Mouse (Mus musculus) kidney, postnatal 10 days (tissue): Measurements from ENCODE around the gene Pla2g4d.

Source experiments
- DNase-seq: peaks from one replicate; pipeline ENCODE4 v3.0.0; 2021; ENCODE audit warnings: mixed read lengths

The Pla2g4d gene

DNA sequence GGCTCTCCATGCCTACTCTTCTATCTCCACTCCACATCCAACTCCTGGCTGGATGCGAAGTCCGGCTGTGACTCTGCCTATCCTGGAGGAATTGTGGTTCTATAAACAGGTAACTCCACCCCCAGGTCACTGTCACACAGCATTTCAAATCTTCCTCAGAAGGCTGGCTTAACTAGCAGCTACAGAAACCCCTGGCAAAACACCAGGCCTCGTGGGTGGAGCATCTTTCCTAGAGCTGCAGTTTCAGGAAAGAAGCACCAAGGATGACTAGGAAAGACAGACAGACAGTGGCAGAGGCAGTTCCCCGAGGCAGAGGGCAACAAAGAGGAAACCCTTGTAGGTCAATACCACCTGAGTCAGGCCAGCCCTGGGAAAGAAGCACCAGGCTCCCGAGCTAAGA, at the start of gene Pla2g4d:
Pla2g4d (minus strand) TSS at position 203 of the 400 bp plus-strand sequence.
- DNase-seq = no peak

DNA sequence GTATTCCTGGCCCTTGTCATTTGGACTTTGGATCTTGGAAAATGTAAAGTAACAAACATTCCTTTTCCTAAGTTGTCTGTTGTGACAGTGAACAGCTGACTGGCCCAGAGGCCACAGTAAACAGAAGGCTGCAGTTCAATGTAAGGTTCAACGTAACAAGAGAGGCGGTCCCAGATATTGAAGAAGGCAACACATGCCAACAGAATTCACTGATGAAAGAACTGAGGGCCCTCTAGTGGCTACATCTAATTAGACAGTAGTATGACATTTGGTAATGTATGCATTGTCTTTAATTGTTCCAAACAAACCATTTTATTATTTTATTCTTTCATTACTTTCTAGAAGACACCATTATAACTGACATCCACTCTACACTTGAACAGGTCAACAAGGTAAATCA, 48.9 kb upstream of the Pla2g4d start:
- no peak for DNase-seq

DNA sequence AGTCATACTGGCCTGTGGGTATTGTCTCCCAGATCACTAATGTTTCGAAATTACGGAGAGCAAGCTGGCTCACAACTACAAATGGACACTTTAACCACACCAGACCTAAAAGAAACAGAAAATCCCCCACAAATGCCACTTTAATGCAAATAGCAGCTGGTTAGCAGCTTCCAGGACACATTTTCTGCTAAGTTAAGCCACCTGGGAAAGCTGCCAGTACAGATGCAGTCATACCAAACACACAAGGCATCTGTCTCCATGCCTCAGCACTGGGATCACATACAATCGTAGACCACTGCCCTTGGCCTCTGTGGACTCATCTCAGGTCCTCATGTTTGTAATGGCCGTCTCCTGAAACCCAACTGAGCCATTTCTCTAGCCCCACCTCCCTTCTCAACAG, 42.6 kb upstream of the Pla2g4d start:
- DNase-seq = no peak

DNA sequence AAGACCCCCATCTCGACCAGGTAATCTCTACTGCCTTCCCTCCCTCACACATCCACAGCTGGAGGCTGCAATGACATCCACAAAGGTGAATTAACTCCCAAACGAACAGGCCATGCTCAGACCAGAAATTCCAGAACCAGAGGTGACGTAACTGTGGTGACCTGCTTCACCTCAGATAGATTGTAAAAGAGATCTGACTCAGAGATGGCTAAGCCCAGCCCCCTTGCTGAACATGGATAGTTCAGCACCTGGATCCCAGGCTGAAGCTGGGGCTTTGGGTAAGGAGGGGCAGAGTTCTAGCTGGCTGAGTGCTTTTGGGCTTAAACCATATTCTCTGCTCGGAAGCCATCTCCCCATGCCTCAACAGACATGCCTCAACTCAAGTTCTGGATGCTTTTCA, 26.1 kb upstream of the Pla2g4d start:
- DNase-seq = no peak

DNA sequence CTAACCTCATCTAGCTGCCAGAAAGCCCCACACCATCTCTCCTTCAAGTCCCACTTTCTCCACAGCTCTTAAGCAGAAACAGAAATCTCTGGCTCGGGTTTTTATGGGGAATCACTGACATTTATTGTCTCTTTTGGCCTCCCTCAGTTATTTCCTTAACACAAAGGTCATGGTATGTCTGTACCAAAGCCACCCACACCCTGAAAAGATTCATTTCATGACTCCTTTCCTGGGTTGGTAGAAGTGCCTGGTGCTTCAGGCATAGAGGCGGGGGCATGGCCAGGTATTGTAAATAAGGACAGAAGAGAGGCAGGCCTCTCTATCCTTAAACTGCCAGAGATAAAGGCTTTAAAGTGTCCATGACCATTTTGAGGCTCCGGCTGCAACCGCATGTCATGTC, 25.5 kb upstream of the Pla2g4d start:
- no peak for DNase-seq

DNA sequence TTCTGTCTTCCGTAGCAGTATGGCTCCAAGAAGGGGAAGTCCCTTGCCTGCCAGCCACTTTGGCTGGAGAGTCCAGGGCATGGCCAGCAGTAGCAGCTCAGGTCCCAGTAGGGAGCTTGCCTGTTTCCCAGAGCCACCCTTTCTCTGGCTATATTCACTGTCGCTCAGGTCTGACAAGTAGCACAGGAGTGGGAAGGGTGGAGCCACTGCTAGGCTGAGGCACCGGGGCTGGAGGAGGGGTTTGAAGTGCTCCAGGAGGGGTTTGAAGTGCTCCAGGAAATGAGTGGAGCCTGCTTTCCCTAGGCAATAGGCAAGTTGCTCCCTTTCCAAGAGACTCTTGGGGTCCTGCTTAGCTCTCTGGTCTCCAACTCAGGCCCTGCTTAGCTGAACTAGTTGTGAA, 25.0 kb upstream of the Pla2g4d start, which contains the start of gene Pla2g4f:
Pla2g4f (minus strand) TSS at position 190 of the 400 bp plus-strand sequence.
- DNase-seq = no peak

DNA sequence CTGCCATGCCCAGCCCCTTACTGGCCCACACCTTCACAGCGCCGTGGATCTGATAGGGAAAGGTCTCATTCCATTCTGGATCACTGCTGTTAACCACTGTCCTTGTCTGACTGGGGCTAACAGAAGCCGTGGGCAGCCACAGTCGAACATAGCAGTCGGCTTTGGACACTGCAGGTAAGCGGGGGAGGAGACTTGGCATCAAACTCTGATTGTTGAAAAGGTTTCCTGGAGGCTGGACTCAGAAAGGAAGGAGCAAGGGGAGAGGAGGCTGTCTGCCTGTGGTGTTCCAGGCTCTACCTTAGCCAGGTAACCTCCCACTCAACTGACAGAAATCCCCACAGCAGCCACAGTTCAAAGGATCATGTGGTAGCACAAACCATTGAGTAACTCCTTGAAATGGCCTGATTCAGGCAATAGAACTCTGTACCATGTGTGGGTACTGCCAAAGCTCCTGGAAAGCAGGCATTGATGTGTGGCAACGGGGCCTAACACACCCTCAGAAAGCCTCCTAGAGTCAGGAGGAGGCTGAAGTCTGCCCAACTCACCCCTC, 23.4 kb upstream of the Pla2g4d start:
- no peak for DNase-seq

DNA sequence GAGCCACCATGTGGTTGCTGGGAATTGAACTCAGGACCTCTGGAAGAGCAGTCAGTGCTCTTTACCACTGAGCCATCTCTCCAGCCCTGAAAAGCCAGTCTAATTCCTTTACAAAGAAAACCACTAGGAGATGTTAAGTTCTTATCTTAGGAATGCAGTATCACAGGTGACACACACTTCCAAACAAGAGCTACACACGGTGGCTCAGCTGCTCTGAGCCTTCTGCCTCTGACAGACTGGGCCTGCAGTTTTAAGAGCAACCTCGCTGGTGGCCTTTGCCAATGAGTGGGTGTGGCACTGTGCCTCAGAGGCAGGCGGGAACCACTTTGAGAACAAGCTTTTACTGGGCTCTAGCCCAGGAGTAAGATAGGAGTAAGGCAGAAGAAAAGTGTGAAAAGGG, 15.1 kb upstream of the Pla2g4d start:
- no peak for DNase-seq

DNA sequence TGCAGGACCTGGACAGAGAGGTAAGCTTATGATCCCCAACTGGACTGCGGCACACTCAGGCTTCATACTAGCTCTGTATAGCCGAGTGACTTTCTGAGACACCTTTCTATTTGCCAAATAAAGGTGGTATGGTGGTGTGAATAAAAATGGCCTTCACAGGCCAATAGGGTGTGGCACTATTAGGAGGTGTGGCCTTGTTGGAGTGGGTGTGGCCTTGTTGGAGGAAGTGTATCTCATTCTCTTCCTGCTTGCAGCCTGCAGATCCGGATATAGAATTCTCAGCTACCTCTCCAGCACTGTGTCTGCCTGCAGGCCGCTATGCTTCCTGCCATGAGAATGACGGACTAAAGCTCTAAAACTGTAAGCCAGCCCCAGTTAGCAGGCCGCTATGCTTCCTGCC, 12.1 kb upstream of the Pla2g4d start:
- DNase-seq = no peak

DNA sequence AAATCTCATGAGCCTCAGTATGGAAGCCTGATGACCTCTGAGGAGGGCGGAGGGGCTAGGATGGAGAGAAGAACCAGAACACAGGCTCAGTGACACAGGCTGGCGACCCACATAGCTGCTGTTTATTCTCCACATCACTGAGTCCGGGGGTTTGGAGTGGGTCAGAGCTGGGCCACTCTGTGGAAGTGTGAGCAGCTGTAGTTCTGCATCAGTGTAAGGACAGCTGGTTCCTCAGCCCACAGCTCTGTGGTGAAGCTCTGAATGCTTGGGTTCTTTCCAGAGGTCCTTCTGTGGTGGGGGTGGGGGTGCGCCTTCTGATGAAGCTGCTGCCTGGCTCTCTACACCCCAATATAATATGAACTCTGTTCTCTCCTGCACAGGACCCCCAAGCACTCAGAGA, 10.9 kb upstream of the Pla2g4d start:
- DNase-seq = no peak

DNA sequence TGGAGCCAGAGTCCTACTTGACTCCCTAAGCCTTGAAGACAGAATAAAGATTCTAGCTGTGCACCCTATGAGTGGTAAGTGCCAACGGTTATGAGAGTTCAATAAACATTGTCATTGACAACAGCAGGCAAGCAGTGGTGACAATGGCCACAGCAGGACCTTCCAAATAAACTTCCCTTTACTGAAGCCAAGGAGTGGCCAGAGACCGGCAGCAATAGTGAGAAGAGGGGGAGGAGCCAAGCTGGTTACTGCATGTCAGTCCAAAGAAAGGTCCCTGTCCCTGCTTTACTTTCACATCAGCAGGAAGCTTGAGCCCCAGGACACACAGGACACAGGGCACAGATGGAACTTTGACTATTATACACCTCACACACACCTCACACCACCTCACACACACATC, 7.2 kb upstream of the Pla2g4d start:
- no peak for DNase-seq

DNA sequence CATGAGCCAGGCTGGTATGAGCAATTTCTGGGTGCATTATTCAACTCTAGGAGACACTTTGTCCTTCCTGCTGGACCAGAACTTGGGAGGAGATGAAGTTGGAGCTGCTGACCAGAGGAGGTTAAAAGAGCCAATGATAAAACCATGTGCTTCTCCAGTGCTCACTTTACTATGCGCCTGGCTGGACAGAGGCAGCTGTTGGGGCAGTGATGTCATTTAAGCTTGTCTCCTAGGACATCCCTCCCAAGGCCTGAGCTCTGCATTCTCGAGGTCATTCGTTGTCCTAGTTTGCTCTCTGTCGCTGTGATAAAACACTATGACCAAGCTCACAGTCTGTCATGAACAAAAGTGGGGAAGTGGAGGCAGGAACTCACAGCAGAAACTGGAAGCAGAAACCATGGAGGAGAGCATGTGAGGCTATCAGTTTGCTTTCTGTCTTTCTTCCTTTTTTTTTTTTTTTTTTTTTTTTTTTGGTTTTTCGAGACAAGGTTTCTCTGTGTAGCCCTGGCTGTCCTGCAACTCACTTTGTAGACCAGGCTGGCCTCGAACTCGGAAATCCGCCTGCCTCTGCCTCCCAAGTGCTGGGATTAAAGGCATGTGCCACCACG, 2.6 kb upstream of the Pla2g4d start:
- no peak for DNase-seq

DNA sequence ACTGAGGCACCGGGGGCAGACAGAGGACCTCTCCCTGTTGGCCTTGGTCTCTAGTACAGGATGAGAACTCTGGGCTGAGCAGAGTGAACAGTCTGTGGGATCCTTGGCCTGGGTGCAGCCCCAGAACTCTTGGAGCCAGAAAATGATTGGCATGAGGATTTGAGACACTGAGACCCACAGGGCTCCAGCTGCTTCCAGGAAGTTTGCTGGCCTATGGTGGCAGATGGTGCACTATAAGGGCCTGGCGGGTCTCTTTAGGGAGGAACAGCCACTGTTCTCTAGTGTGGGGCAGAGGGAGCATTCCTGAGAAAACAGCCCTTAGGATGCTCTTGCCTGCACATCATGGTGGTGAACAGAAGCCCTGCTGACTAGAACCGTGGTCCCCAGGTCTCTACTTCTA, 596 bp downstream of the Pla2g4d start:
- DNase-seq = no peak

DNA sequence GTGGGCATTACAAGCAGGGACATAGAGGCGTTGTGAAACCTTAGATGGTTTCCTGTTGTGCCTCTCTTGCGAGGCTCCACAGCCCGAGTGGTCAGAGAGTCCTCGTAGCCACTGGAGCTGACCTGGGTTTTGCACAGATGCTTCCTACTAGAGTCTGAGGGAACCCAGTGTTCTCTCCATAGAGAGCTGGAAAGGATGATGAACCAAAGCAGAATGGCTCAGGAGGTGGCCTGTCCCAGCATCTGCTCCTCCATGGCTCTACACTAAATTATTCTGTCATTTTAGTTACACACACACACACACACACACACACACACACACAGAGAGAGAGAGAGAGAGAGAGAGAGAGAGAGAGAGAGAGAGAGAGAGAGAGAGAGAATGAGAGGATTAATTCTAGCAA, 3.4 kb downstream of the Pla2g4d start:
- no peak for DNase-seq

DNA sequence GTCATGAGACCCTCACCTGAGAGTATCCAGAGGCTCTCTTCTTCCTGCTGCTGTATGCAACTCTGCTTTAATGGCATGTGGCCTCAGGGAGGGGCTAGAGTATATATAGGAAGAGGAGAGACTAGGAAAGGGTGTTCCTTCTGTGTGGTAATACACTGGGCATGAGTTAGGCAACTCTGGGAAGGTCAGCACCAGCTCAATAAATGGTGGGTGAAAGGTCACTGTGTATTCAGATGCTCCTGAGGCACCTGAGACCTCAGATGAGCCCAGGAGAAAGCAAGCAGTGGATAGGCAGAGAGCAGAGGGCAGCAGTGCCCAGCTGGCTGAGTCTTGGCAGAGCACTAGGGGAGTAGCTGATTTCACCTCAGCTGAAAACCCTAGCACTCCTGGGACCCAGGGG, 4.3 kb downstream of the Pla2g4d start:
- DNase-seq = no peak

DNA sequence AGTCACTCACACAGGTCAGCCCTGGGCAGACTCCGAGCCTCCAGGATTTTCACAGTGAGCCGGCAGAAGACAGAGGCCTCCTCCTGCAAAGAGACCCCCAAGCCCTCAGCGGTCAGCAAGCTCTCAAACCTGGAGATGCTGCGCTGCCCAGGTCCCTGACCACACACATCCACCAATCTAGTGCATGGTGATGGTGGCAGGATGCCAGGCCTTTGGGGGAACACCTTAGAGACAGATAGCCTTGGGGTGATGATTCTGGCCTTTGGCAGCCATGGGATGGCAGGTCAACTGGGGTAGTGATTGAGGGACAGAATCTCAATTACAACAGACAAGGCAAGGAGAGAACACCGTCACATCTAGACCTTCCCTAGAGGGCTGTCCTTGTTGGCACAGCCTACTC, 4.9 kb downstream of the Pla2g4d start:
- DNase-seq = no peak

DNA sequence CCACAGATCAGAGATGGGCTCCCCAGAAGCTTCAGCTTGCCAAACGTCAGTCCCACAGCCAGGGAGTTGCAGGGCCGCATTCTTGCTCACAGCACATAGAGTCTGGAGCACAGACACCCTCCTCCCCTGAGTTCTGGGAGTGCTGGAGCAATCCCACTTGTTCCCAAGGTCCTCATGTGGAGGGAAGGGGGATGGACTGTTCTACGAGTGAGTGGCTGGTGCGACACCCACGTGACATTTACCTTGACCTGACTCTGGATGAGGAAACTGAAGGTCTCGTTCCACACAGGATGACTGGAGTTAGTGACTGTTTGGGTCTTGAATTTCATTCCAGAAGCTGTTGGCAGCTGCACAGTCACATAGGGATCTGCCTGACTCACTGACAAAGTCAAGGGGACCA, 5.4 kb downstream of the Pla2g4d start:
- no peak for DNase-seq

DNA sequence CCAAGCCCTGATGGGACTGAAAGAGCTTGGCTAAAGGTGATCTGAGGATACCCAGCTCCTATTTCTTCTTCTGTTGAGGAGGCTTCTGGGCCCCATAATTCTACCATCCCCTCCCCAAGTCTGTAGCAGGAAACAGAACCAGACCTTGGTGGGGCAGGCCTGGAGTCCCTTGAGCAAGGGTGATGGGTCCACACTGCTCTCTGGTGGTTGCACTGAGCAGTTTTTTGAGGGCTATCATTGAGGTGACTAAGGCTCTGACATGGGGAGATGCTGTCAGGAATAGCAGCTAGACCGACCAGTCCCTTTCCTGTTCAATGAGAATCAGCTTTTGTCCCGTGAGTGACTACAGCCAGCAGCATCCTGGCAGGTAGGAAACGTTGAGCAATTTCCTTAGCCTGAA, 7.8 kb downstream of the Pla2g4d start:
- no peak for DNase-seq

DNA sequence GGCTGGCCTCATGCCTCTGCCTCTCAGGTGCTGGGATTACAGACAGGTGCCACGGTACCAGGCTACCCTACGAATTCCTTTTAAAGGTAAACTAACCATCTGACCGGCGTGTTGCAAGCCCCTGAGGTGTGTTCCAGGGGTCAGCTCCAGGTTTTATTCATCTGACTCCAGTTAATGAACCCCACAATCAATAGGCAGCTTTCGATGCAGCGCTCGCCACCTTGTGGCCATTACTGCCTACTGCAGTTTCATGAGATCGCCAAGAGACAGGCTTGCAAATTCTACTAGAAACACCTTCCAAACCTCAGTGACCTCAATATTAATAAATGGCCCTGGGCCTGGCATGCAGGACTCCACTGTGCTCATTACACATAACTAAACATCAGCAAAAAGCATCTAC, 9.0 kb downstream of the Pla2g4d start:
- peak; percentile 72 for DNase-seq

DNA sequence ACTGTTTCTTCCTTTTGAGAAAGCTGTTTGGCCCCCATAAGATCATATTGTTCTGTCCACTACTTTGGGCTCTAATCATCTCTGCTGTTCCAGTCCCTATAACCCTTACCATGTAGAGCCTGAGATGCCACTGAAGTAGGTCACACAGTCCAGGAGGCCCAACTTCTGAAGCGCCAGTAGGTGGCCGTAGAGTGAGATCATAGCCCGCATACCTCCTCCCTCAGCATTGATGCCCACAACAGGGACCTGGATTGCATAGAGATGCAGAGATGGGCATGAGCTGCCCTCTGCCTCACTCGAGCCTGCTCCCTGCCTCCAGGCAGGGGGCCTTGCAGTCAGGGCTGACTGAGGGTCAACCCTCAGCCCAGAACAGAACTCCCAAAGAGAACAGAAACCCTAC, 12.0 kb downstream of the Pla2g4d start:
- DNase-seq = no peak

DNA sequence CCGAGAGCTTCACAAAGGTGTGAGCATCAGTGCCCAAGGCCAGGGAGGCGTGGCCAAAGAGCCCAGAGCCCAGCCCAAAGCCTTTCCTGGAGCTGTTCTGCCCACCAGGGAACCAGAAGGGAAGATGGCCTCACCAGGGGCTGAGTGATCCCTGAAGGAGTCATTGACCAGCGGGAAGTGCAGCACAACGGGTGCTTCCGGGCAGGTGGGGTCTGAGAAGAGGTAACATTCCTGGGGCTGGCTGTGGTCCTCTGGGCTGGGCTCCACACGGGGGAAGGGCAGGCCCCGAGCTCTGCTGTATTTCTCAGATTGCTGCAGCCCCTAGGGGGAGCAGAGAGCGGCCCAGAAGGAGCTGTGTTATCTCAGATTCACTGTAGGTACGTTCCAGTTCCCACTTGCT, 20.4 kb downstream of the Pla2g4d start:
- DNase-seq = peak; percentile 34

DNA sequence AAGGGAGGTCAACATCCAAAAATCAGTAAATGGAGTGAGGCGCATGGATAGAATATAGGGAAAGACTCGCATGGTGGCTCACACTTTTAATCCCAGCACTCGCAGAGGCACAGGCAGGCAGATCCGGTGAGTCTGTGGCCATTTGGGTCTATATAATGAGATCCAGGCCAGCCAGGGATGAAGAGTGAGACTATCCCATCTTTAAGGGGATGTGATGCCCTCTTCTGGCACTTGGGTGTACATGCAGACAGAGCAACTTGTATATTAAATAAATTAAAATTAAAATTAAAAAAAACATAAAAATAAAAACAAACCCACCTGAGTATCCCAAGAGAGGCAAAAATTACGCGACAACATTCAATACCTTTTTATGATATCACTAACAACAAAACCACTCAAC, 23.5 kb downstream of the Pla2g4d start:
- no peak for DNase-seq

DNA sequence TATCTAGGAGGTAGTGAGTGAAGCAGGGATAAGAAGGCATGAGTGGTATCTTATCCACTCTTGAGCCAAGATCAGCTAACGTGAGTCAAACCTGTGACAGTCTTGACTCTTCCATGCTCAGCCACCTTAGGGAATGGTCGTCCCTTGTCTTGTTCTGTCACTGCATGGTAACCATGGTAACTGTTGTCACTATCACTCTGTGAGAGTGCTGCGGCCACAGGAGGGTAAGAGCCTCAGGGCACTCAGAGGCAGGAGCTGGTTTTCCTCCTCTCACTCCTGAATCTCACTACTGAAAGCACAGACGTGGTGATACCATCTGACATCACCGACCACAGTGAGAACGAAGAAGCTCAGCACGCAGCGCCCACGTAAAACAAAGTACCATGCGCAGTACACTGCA, 24.1 kb downstream of the Pla2g4d start:
- no peak for DNase-seq

DNA sequence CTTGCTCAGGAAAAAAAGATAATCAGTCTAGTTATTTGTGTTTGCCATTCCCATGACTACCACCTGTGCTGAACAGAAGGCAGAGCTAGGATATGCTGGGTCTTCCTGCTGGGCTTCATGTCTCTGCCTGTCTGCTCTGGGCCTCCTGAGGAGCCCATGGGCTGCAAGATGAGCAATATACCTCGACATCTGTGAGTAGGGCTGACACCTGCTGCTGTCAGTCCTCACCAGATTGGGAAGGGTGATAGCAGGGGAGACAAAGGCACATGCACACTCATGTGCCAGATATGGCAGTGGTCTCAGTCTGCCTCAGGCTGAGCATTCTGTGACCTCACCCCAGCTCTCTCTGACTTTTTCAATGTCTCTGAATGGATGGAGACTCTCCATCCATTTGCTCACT, 26.1 kb downstream of the Pla2g4d start:
- DNase-seq = no peak

DNA sequence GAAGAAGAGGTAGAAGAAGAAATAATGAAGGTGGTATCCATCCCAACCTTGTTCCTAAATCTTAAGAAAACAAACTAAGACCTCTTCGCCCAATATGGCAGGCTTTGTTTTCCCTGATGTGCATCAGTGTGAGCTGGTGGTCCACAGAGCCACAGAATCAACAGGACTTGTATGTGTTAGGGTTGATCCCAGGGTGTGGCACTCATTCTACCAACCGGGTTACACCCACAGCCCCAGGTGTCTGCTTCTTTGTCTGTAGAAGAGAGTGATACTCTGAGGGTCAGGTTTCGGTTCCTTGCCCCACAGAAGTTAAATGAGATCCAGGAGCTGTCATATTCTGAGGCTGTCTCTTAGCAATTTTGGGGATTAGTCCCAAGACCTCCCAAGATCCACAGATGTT, 27.7 kb downstream of the Pla2g4d start:
- no peak for DNase-seq
